Mouse (Mus musculus): ENCODE data around the gene Relch.

- no peak for TF ChIP-seq CEBPB (IDR thresholded peaks at IDR 0.05; ENCODE audit: insufficient read depth, poor library complexity, severe bottlenecking)
- TF ChIP-seq POLR2A (IDR thresholded peaks at IDR 0.05; ENCODE audit: insufficient read length, low read depth) = no peak
- TF ChIP-seq TCF12 (IDR thresholded peaks at IDR 0.05; ENCODE audit: insufficient read depth, poor library complexity, severe bottlenecking) = no peak
- no peak for TF ChIP-seq USF1 (IDR thresholded peaks at IDR 0.05; ENCODE audit: low read depth)
- no peak for TF ChIP-seq MAX (IDR thresholded peaks at IDR 0.05; ENCODE audit: low read depth)
Observed at GRCm38 (mm10) chr1:105768397-105768796, 104.7 kb downstream of the Relch start.

All from myocyte (in vitro differentiated cells).